Mouse (Mus musculus): ENCODE data around the gene Jam3. TPM values are rescaled to one million over a fixed set of nuclear protein-coding genes. Genes with fewer than 3 reads are reported as not detected.

The Jam3 gene
- polyA plus RNA-seq, 1 experiment: 53.5 TPM

DNA sequence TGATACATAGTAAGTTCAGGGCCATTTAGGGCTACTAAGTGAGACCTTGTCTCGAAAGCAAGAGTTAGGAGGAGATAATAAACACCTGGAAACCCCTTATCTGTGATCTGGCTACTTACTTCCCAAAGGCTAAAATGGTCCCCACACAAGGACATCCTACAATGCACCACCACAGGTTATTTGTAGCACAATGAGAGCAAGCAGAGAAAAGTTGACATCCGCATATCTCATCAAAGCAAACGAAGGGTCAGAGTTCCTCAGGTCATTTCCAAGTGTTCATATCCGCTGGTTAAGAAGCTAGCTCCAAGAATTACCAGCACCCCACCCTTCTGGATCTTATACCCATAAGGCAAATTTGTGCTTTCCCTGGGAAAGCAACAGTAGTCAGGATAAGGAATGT is 46.8 kb downstream of the Jam3 start:
- TF ChIP-seq POLR2A (IDR thresholded peaks at IDR 0.05; ENCODE audit: borderline replicate concordance, extremely low read depth, insufficient read depth, insufficient read length, poor library complexity, severe bottlenecking) (no peak), CTCF (IDR thresholded peaks at IDR 0.05; ENCODE audit: borderline replicate concordance, extremely low read depth, insufficient read depth, insufficient read length) (no peak)
- no peak for DNase-seq (ENCODE audit: low read depth)

DNA sequence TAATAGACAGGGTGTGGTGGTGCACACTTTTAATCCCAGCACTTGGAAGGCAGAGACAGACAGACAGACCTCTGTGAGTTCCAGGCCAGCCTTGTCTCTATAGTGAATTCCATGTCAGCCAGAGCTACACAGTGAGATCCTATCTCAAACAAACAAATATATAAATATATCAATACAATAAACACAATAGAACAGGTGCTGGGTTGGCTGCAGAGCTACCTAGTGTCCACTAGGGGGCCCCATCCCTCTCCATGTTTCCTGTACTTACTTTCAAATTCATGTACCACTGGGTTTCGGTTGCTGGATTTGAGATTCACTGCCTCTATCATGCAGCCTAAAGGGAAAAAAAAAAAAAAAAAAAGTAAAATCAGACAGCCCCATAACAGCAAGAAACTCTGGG is 49.1 kb downstream of the Jam3 start:
- DNase-seq (ENCODE audit: low read depth): peak; percentile 84
- TF ChIP-seq POLR2A (IDR thresholded peaks at IDR 0.05; ENCODE audit: borderline replicate concordance, extremely low read depth, insufficient read depth, insufficient read length, poor library complexity, severe bottlenecking) (no peak), CTCF (IDR thresholded peaks at IDR 0.05; ENCODE audit: borderline replicate concordance, extremely low read depth, insufficient read depth, insufficient read length) (peak; percentile 81)

DNA sequence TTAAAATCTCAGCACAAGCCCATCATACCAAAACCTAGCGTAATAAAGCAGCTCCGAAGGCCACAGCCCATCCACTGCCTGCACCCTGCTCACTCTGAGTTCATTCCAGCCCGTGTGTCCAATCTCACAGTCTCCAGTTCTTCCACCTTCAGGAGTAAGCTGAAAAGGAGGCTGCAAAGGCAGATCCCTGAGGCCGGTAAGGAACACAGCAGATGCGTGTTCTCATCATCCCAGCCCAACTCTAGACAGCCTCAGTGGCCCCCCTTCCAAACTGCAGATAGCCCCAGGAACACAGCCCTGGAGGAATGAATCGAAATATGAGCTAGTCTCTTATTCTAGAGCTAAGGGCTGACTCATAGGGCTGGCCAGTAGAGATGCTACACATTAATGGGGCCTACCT is 53.8 kb downstream of the Jam3 start:
- TF ChIP-seq POLR2A (IDR thresholded peaks at IDR 0.05; ENCODE audit: borderline replicate concordance, extremely low read depth, insufficient read depth, insufficient read length, poor library complexity, severe bottlenecking) (no peak), CTCF (IDR thresholded peaks at IDR 0.05; ENCODE audit: borderline replicate concordance, extremely low read depth, insufficient read depth, insufficient read length) (no peak)
- no peak for DNase-seq (ENCODE audit: low read depth)

DNA sequence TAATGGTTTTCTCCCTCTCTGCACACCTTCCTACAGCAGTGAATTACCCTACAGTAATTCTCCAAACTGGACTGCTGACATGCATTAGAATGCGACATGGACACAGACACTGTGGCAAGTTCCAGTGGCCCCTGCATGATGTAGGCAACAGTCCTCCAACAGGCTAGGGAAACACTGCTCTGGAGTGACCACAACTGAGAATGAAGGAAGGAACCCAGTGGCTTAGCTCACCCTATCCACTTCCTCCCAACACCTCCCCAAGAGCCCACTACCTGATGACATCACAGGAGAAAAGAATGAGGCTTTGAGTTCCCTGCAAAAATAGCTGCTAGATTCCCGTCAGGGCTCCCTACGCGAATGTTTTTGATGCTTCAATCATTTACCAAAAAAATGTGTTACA is 55.7 kb downstream of the Jam3 start:
- TF ChIP-seq CTCF (IDR thresholded peaks at IDR 0.05; ENCODE audit: borderline replicate concordance, extremely low read depth, insufficient read depth, insufficient read length) (no peak), POLR2A (IDR thresholded peaks at IDR 0.05; ENCODE audit: borderline replicate concordance, extremely low read depth, insufficient read depth, insufficient read length, poor library complexity, severe bottlenecking) (no peak)
- no peak for DNase-seq (ENCODE audit: low read depth)

DNA sequence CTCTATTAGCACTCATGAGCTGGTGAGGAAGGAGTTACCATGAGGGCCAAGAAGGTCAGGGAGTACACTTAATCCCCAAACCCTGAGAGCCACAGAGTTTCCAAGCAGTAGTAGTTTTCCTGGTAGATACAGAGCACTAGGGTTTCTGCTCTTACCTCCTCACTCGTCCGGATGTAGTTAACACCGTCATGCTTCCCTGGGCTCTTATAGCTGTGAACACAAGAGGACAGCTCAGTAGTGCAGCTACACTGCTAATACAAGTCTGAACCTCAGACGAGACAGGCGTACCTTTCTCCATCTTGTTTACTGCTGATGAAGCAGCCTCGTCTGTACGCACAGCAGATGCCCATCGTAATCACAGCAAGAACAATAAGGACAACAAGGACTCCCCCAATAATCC is 56.7 kb downstream of the Jam3 start:
- TF ChIP-seq POLR2A (IDR thresholded peaks at IDR 0.05; ENCODE audit: borderline replicate concordance, extremely low read depth, insufficient read depth, insufficient read length, poor library complexity, severe bottlenecking) (no peak), CTCF (IDR thresholded peaks at IDR 0.05; ENCODE audit: borderline replicate concordance, extremely low read depth, insufficient read depth, insufficient read length) (no peak)
- DNase-seq (ENCODE audit: low read depth): no peak

DNA sequence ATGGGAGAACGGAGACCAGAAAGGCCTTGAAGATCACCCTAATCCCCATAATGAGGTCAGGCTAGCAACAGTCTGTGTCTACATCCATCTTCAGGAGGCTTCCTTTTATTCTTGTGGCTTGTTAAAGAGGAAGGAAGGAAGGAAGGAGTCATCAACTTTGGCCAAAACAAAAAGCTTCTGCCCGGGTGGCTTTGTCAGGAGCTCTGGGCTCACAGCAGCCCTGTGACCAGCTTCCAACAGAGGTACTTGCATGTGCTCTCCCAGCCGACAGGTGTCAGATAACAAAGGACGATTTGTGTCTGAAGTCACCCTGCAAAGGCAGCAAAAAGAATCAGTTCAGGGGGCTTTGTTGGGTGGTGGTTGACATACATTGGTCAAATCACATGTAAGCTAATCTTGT is 57.1 kb downstream of the Jam3 start:
- DNase-seq (ENCODE audit: low read depth): no peak
- TF ChIP-seq CTCF (IDR thresholded peaks at IDR 0.05; ENCODE audit: borderline replicate concordance, extremely low read depth, insufficient read depth, insufficient read length): peak; percentile 6; the same call in 1 of the 2 replicates
- no peak for TF ChIP-seq POLR2A (IDR thresholded peaks at IDR 0.05; ENCODE audit: borderline replicate concordance, extremely low read depth, insufficient read depth, insufficient read length, poor library complexity, severe bottlenecking)

DNA sequence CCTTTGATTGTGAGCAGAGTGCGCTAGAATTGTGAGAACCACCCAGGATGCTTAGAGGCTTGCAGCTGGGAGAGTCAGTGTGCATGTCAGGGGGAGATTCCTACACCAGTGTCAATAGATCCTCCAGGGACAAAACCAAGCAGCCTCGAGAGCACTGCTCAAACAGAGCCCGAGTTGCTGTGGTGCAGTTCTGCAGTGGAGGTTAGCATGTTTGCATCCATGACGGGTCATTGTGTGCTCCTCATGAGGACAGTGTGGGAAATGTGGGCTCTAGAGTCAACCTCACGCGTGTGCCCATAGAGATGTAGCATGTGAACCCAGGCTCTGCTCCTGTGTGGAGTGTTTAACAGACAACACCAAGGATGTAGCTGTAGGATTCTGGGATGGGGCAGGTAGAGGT is 62.3 kb downstream of the Jam3 start:
- no peak for TF ChIP-seq POLR2A (IDR thresholded peaks at IDR 0.05; ENCODE audit: borderline replicate concordance, extremely low read depth, insufficient read depth, insufficient read length, poor library complexity, severe bottlenecking)
- TF ChIP-seq CTCF (IDR thresholded peaks at IDR 0.05; ENCODE audit: borderline replicate concordance, extremely low read depth, insufficient read depth, insufficient read length): no peak
- no peak for DNase-seq (ENCODE audit: low read depth)

DNA sequence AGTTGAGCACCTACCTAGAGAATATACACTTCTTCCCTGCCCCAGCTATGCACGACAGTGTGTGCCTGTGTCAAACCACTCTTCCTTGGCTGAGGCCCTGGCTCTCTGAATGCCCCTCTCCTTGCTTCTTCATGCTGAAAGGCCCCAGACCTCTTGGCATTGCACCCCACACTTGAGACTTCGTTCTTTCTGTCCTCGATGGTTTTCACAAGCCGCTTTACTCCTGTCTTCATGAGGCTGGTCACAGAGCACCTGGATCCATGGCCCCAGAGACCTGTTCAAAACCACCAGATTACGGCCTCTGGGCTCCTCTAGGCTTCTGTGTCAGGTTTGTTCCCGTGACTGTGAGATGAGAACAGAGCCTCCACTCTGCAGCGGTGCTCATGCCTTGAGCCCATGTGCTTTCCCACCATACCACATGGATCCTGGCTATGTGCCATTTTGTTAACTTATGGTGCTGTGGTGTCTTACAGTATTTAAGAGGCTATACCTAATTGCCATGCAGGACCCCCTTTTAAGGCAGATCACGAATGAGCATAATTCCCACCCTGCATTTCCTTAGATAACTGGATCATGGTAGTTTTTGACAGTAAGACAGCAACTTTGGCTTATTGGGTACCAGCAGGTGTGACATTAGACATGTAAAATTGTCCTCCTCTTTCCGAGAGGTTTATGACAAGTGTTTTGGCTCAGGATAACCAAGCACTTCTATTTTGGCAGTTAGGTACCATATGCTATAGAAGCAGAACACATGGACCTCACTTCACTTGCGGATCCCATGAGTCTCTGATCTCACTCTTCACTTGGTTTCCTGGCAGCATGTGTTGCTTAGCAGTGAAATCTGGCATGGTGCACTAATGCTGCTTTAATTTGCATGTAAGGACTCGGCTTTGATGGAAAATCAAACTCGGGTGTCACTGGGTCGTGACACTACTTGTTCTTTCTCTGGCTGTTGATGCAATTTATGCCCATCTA is 64.1 kb downstream of the Jam3 start:
- TF ChIP-seq POLR2A (IDR thresholded peaks at IDR 0.05; ENCODE audit: borderline replicate concordance, extremely low read depth, insufficient read depth, insufficient read length, poor library complexity, severe bottlenecking) (no peak), CTCF (IDR thresholded peaks at IDR 0.05; ENCODE audit: borderline replicate concordance, extremely low read depth, insufficient read depth, insufficient read length) (no peak)
- DNase-seq (ENCODE audit: low read depth): peak; percentile 86

DNA sequence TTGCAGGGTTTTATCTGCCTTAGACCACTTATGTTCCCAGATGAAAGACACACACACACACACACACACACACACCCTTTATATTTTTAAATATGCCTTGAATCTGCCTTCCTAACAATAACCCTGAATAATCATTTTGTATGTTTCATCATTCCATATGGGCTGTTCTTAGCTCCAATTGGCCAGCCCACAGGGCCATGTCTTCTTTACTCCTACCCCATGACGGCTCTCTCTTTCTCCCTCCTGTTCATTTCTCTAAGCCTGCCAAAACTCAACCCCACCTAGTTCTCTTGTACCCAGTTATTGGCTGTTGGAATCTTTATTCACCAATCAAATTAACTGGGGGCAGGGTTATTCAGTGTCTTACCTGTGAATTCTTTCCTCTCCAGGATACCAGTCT is 65.1 kb downstream of the Jam3 start:
- TF ChIP-seq POLR2A (IDR thresholded peaks at IDR 0.05; ENCODE audit: borderline replicate concordance, extremely low read depth, insufficient read depth, insufficient read length, poor library complexity, severe bottlenecking): no peak
- no peak for TF ChIP-seq CTCF (IDR thresholded peaks at IDR 0.05; ENCODE audit: borderline replicate concordance, extremely low read depth, insufficient read depth, insufficient read length)
- DNase-seq (ENCODE audit: low read depth): peak; percentile 62

DNA sequence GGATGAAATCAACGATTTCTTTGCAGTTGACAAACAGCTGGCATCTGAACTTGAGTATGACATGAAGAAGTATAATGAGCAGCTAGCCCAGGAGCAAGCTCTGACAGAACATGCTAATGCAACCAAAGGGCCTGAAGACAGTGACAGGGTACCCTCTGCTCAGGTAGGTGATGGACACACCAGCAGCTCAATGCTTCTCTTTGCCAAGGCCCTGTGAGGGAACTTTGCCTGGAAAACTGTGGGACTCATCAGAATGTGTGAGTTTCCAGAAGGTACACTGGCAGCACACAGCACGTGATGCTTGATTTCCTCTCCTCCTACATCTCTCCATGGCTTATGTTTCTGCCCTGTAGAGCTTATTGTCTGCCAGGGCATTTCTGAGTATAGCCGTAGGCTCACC is 67.8 kb downstream of the Jam3 start:
- TF ChIP-seq CTCF (IDR thresholded peaks at IDR 0.05; ENCODE audit: borderline replicate concordance, extremely low read depth, insufficient read depth, insufficient read length) (no peak), POLR2A (IDR thresholded peaks at IDR 0.05; ENCODE audit: borderline replicate concordance, extremely low read depth, insufficient read depth, insufficient read length, poor library complexity, severe bottlenecking) (no peak)
- no peak for DNase-seq (ENCODE audit: low read depth)

DNA sequence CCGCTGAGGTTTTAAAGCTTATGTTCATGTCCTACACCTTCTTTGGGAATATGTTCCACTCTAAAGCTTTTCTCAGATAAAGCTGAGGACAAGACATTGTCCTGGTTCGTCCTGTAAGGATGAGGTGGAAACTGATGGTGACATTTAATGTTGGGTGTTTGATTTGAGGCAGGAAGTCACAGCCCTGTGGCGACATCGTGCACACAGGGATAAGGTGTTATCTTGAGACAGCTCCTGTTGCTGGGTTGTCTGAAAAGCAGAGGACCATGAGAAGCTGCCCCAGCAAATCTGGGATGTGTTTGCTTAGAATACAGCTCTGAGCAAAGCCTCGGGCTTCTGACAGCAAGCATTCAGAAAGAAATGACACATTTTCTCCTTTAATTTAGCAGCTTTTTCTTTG is 69.0 kb downstream of the Jam3 start:
- DNase-seq (ENCODE audit: low read depth): no peak
- TF ChIP-seq CTCF (IDR thresholded peaks at IDR 0.05; ENCODE audit: borderline replicate concordance, extremely low read depth, insufficient read depth, insufficient read length) (no peak), POLR2A (IDR thresholded peaks at IDR 0.05; ENCODE audit: borderline replicate concordance, extremely low read depth, insufficient read depth, insufficient read length, poor library complexity, severe bottlenecking) (no peak)

DNA sequence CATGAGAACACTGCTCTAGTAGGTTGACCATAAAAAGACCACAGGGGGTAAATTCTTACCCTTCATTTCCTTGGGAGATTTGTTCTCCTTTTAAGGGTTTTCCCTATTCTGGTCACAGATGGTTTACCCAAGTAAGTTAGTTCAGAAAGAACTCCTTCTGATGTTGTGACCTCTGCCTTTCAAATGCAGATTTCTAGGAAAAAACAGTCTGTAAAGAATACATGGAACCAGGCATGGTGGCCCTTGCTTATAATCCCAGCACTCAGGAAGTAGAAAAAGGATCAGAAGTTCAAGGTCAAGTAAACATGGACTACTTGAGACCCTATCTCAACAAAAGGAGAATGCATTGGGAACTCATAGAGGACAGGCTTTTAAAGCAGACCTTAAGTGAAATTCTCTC is 79.4 kb downstream of the Jam3 start:
- TF ChIP-seq CTCF (IDR thresholded peaks at IDR 0.05; ENCODE audit: borderline replicate concordance, extremely low read depth, insufficient read depth, insufficient read length) (no peak), POLR2A (IDR thresholded peaks at IDR 0.05; ENCODE audit: borderline replicate concordance, extremely low read depth, insufficient read depth, insufficient read length, poor library complexity, severe bottlenecking) (no peak)
- no peak for DNase-seq (ENCODE audit: low read depth)
